Mouse (Mus musculus) neural tube, embryonic 15.5 days (tissue): ENCODE data around the gene Vwa7. TPM values are rescaled to one million over a fixed set of nuclear protein-coding genes. Genes with fewer than 3 reads are reported as not detected.

ENCODE experiments used
- ATAC-seq: fragments of 200-750 bp; cut with Nextera tagmentation; 2 replicates; pipeline ENCODE4 v1.8.0; 2017; ENCODE audit warnings: mild to moderate bottlenecking, moderate TSS enrichment, moderate library complexity; ENCODE audit not compliant: low FRiP score
- H3K27ac ChIP-seq: fragments of 300-500 bp; sonication (generic); replicated peaks from 2 replicates; pipeline ENCODE4 v1.5.1; 2015; ENCODE audit warnings: mild to moderate bottlenecking, inconsistent platforms
- H3K27me3 ChIP-seq: fragments of 300-500 bp; sonication (generic); replicated peaks from 2 replicates; pipeline ENCODE4 v1.6.1; 2015; ENCODE audit warnings: inconsistent platforms
- H3K36me3 ChIP-seq: fragments of 300-500 bp; sonication (generic); 2 replicates; pipeline ENCODE4 v1.6.1; 2015; ENCODE audit warnings: inconsistent platforms
- H3K4me1 ChIP-seq: fragments of 300-500 bp; sonication (generic); 2 replicates; pipeline ENCODE4 v1.6.1; 2015; ENCODE audit warnings: inconsistent platforms
- H3K4me2 ChIP-seq: fragments of 300-500 bp; sonication (generic); 2 replicates; pipeline ENCODE4 v1.6.1; 2015; ENCODE audit warnings: inconsistent platforms, mild to moderate bottlenecking, moderate library complexity
- H3K4me3 ChIP-seq: fragments of 300-500 bp; sonication (generic); replicated peaks from 2 replicates; pipeline ENCODE4 v1.5.1; 2015; ENCODE audit warnings: mild to moderate bottlenecking, inconsistent platforms
- H3K9ac ChIP-seq: fragments of 300-500 bp; sonication (generic); replicated peaks from 2 replicates; pipeline ENCODE4 v1.6.1; 2015; ENCODE audit warnings: mild to moderate bottlenecking, inconsistent platforms
- H3K9me3 ChIP-seq: fragments of 300-500 bp; sonication (generic); replicated peaks from 2 replicates; pipeline ENCODE4 v1.6.1; 2016; ENCODE audit warnings: inconsistent platforms
- WGBS: fragments of 180-500 bp; shearing (Covaris S2); methylation state at CpG from one replicate; pipeline ENCODE4 v1.1.7; 2015; ENCODE audit warnings: mixed read lengths; 5-methylcytosine and 5-hydroxymethylcytosine counted together
- polyA plus RNA-seq: library from polyadenylated mRNA; unstranded; fragments of >200 nt; fragmentation: Nextera tagmentation; extraction: Ambion mirVana; gene quantifications from 2 replicates; pipeline ENCODE4 v1.2.1, GENCODE M21; 2015

Gene Vwa7
- polyA plus RNA-seq, 1 experiment from 2014 or later: 0.19 TPM

DNA sequence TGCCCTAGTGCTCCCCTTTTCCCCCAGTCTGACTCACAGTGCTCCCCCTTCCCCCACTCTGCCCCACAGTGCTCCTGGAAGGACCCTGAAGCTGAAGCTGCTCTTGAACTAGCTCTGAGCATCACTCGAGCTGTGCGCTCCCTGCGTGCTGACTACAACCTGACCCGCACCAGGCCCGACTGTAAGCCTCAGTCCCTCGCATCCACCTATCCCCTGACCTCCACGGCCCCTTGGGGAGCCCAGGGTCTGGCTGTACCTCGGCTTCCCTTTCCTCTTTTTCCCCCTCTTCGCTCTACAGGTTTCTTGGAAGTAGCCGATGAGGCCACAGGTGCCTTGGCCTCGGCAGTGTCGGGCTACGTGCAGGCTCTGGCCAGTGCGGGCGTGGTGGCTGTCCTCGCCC, 1.1 kb upstream of the Vwa7 start:
- WGBS: 93% methylated on average over 16 of the region's 16 CpGs

DNA sequence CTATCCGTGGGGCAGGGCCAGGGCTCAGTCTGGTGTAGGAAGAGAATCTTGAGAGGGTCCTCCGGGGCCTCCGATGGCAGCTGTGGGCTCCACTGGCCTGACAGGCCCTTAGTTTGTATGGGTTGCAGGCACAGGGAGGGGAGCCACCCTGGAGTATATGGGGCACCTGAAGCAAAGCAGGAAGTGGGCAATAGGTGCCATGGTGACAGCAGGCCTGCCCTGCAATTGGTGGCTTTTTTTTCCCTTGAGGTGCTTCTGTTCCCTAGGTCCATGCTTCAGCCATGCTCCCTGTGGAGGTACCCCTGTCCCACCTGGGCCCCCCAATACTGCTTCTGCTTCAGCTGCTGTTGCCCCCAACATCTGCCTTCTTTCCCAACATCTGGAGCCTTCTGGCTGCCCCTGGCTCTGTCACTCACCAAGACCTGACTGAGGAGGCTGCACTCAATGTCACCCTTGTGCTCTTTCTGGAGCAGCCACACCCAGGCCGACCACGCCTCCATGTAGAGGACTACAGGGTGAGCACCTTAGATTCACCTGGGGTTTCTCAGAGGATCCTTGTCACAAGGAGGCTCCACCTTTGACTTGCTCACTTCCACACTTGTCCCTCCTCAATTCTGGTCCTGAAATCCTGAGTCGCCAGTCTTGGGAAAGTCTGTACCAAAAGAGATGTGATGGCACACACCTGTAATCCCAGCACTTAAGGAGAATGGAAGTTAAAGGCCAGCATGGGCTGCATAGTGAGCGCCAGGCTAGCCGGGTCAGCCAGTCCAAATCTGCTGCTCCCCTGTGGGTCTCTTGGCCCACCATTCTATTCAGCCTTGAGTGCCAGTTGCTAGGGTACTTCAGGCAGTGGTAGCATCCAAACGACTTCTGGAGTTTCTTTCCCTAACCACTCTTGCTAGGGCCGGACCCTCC, 669 bp downstream of the Vwa7 start:
- Histone ChIP-seq H3K36me3 (peaks cover 50% of the 10 kb centered on the region), H3K27me3 (no peaks in the 10 kb centered on the region), H3K4me3 (no peak overlapping the region), H3K9ac (0 out of 2 replicates have a peak overlapping the region, but pooled peaks have one; percentile 7), H3K4me1 (peaks cover 13% of the 10 kb centered on the region), H3K9me3 (no peaks in the 10 kb centered on the region), H3K4me2 (no peak overlapping the region), H3K27ac (no peak overlapping the region)
- no peak for ATAC-seq
- WGBS: 83% methylated on average over 10 of the region's 10 CpGs

More for the DNA sequence above, 1.1 kb upstream of the Vwa7 start:
- ATAC-seq: no peak
- no peaks in the 10 kb centered on the region for H3K27me3 ChIP-seq
- peaks cover 68% of the 10 kb centered on the region for H3K36me3 ChIP-seq
- no peak overlapping the region for H3K4me2 ChIP-seq
- H3K4me3 ChIP-seq: no peak overlapping the region
- H3K9me3 ChIP-seq: no peaks in the 10 kb centered on the region
- H3K27ac ChIP-seq: no peak overlapping the region
- H3K9ac ChIP-seq: no peak overlapping the region
- H3K4me1 ChIP-seq: peaks cover 5% of the 10 kb centered on the region; the same call in 1 of the 2 replicates

DNA sequence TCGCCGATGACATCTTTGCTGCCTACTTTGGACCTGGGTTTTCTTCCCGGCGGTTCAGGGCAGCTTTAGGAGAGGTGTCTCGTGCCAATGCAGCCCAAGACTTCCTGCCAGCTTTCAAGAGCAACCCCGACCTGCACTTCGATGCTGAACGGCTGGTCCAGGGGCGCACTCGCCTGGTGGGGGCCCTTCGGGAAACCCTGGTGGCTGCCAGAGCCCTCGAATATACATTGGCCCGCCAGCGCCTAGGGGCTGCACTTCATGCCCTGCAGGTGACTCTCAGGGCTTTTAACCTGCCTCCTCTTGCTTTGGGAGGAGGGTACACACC, 1.3 kb downstream of the Vwa7 start:
- Histone ChIP-seq H3K4me2 (no peak overlapping the region), H3K27ac (no peak overlapping the region), H3K4me1 (peaks cover 13% of the 10 kb centered on the region), H3K27me3 (no peaks in the 10 kb centered on the region), H3K9me3 (no peaks in the 10 kb centered on the region), H3K4me3 (no peak overlapping the region), H3K36me3 (peaks cover 44% of the 10 kb centered on the region), H3K9ac (no peak overlapping the region)
- WGBS: 78% methylated on average over 14 of the region's 14 CpGs
- ATAC-seq: no peak

DNA sequence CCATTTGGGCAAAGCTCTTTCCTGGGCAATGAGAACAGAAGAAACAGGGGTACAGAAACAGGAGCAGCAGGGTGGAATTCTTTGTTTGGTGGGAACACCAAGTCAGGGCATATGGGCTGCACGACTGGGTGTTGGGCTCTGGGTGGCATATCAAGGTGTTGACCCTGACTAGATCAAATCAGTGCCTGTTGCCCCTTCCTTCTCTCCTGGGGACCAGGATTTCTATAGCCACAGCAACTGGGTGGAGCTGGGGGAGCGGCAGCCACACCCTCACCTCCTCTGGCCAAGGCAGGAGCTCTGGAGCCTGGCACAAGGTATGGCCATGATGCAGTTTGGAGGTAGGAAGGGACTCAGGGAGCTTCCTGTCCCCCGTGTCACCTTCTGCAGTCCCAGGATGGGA, 1.8 kb downstream of the Vwa7 start:
- peaks cover 39% of the 10 kb centered on the region for H3K36me3 ChIP-seq
- H3K27me3 ChIP-seq: no peaks in the 10 kb centered on the region
- no peak overlapping the region for H3K27ac ChIP-seq
- ATAC-seq: no peak
- H3K9ac ChIP-seq: no peak overlapping the region
- H3K4me2 ChIP-seq: no peak overlapping the region
- no peaks in the 10 kb centered on the region for H3K9me3 ChIP-seq
- H3K4me3 ChIP-seq: no peak overlapping the region
- WGBS: 91% methylated on average over 3 of the region's 3 CpGs
- H3K4me1 ChIP-seq: peaks cover 13% of the 10 kb centered on the region

DNA sequence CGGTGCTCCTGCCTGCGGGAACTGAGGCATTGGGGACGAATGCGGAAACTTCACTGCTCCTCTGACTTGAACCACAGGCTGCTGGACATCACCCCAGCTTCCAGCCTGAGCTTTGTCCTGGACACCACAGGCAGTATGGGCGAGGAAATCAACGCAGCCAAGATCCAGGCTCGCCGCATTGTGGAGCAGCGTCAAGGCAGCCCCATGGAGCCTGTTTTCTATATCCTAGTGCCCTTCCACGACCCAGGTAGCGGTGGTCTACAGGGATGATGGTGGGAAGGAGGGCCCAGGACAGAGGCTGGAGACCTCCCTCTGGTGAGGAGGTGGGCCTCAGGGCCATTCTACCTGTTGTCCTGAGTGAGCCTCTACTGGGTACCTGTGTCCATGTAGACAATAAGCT, 3.5 kb downstream of the Vwa7 start:
- Histone ChIP-seq H3K36me3 (peaks cover 22% of the 10 kb centered on the region), H3K27ac (no peak overlapping the region), H3K4me1 (peaks cover 13% of the 10 kb centered on the region), H3K27me3 (no peaks in the 10 kb centered on the region), H3K4me3 (no peak overlapping the region), H3K4me2 (no peak overlapping the region), H3K9ac (no peak overlapping the region), H3K9me3 (no peaks in the 10 kb centered on the region)
- ATAC-seq: no peak
- WGBS: 82% methylated on average over 11 of the region's 11 CpGs

GRCm38 (mm10) chr17:35020551-35020950, 4.2 kb downstream of the Vwa7 start:
- H3K27me3 ChIP-seq: no peaks in the 10 kb centered on the region
- peaks cover 15% of the 10 kb centered on the region for H3K36me3 ChIP-seq
- no peak overlapping the region for H3K4me3 ChIP-seq
- no peak for ATAC-seq
- no peak overlapping the region for H3K9ac ChIP-seq
- H3K9me3 ChIP-seq: no peaks in the 10 kb centered on the region
- H3K27ac ChIP-seq: no peak overlapping the region
- 90% methylated on average over 8 of the region's 8 CpGs for WGBS
- no peak overlapping the region for H3K4me2 ChIP-seq
- peaks cover 13% of the 10 kb centered on the region for H3K4me1 ChIP-seq

DNA sequence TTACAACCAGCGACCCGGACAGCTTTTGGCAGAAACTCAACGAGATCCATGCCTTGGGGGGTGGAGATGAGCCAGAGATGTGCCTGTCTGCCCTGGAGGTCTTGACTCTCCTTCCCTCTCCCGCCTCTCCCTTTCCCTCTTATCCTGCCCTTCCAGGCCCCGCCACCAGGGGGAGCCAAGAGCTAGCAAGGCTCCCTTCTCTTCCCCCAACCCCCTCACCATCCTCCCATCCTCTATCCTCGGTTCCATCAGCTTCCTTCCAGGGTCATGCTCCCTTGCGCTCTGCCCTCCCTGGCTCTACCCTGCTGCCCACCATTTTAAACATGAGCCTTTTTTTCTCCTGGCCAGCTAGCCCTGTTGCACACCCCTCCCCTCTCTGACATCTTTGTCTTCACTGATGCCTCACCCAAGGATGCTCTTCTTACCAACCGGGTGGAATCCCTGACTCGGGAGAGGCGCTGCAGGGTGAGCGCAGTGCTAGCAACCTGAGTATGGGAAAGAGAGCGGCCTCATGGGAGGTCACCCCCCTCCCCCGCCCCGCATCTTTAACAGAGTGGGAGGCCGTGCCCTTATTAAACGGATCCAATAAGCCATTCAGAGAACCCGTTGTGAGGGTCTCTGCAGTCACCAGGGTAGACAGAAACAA, 4.9 kb downstream of the Vwa7 start:
- 0 out of 2 replicates have a peak, but pooled peaks have one; percentile 26 for ATAC-seq
- H3K36me3 ChIP-seq: peaks cover 8% of the 10 kb centered on the region
- peaks cover 15% of the 10 kb centered on the region for H3K4me1 ChIP-seq
- H3K27ac ChIP-seq: no peak overlapping the region
- H3K4me2 ChIP-seq: peak overlapping the region; percentile 25
- H3K9ac ChIP-seq: no peak overlapping the region
- H3K4me3 ChIP-seq: no peak overlapping the region
- H3K9me3 ChIP-seq: no peaks in the 10 kb centered on the region
- WGBS: 9% methylated on average over 17 of the region's 17 CpGs
- no peaks in the 10 kb centered on the region for H3K27me3 ChIP-seq

GRCm38 (mm10) chr17:35021842-35022477, 5.6 kb downstream of the Vwa7 start:
- Histone ChIP-seq H3K36me3 (peaks cover under 1% of the 10 kb centered on the region; the same call in 1 of the 2 replicates), H3K4me3 (no peak overlapping the region), H3K9ac (no peak overlapping the region), H3K4me1 (peaks cover 15% of the 10 kb centered on the region), H3K27ac (no peak overlapping the region), H3K4me2 (no peak overlapping the region), H3K27me3 (no peaks in the 10 kb centered on the region), H3K9me3 (no peaks in the 10 kb centered on the region)
- 71% methylated on average over 6 of the region's 6 CpGs for WGBS
- no peak for ATAC-seq

DNA sequence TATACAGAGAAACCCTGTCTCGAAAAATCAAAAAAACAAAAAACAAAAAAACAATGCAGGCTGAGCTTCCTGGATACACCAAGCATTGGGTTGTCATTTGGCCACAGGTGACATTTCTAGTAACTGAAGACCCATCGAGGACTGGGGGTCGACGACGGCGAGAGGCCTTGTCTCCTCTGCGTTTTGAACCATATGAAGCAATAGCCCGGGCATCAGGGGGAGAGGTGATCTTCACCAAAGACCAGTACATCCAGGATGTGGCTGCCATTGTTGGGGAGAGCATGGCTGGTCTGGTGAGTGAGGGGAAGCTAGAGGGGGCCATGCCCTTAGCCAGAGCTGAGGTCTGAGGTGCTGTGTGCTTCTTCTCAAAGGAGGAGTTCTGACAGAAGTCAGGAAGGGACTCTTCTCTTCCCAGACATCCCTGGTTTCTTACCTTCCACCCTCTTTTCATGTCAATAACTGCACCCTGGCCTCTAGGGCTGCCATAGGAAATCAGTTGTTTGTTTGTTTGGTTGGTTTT, 6.2 kb downstream of the Vwa7 start:
- Histone ChIP-seq H3K9ac (no peak overlapping the region), H3K4me2 (no peak overlapping the region), H3K4me1 (peaks cover 19% of the 10 kb centered on the region), H3K27me3 (no peaks in the 10 kb centered on the region), H3K36me3 (no peaks in the 10 kb centered on the region), H3K9me3 (no peaks in the 10 kb centered on the region), H3K4me3 (no peak overlapping the region), H3K27ac (no peak overlapping the region)
- 96% methylated on average over 8 of the region's 8 CpGs for WGBS
- no peak for ATAC-seq

DNA sequence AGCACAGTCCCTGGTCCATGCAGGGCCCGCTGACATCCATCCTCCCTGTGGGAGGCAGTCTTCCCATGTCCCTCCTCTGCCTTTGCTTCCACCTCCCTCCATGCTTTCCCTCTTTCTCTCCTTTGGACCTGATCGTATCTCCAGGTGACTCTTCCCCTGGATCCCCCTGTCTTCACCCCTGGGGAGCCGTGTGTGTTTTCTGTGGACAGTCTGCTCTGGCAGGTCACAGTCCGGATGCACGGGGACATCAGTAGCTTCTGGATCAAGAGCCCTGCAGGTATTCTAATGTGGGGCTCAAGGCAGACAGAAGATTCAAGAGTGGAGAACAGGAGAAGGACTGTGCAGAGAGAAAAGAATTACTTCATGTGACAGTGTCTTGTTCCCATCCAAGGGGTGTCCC, 6.8 kb downstream of the Vwa7 start:
- H3K4me1 ChIP-seq: peaks cover 21% of the 10 kb centered on the region
- H3K4me3 ChIP-seq: no peak overlapping the region
- no peaks in the 10 kb centered on the region for H3K27me3 ChIP-seq
- ATAC-seq: no peak
- H3K4me2 ChIP-seq: no peak overlapping the region
- no peak overlapping the region for H3K9ac ChIP-seq
- H3K9me3 ChIP-seq: no peaks in the 10 kb centered on the region
- 82% methylated on average over 5 of the region's 5 CpGs for WGBS
- H3K36me3 ChIP-seq: no peaks in the 10 kb centered on the region
- H3K27ac ChIP-seq: no peak overlapping the region

DNA sequence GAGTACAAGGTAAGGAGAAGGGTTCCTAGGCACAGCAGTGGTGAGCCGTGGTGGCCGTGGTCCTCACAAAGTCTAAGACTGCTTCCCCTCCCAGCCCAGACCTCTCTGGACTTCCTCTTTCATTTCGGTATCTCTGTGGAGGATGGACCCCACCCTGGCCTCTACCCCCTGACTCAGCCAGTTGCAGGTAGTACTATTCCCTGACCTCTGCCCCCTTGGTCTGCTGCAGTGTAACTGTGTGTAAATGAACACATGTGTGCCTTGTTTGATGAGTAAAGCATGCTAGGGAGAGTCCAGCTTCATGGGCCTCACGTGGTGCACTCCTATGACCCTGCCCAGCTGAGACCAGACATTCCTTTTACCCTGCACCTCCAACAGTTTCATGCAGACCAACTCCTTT, 7.4 kb downstream of the Vwa7 start:
- Histone ChIP-seq H3K9ac (no peak overlapping the region), H3K4me1 (peaks cover 21% of the 10 kb centered on the region), H3K27me3 (no peaks in the 10 kb centered on the region), H3K9me3 (no peaks in the 10 kb centered on the region), H3K4me2 (no peak overlapping the region), H3K36me3 (no peaks in the 10 kb centered on the region), H3K4me3 (no peak overlapping the region), H3K27ac (no peak overlapping the region)
- WGBS: 68% methylated on average over 4 of the region's 4 CpGs
- ATAC-seq: no peak
